In genomic region chr13:84058251-84058650, GRCm38 (mm10) we compare ENCODE assay signal across 12 mouse cellular contexts.
DNase-seq lines count a peak whose midpoint lies in the region; ATAC-seq and TF ChIP-seq lines count a peak whose summit lies in the region.
"Had no signal": no experiment of that assay in that cellular context is flagged by ENCODE, and none has a peak within 500 bp of the region (broad histone marks: within the 10 kb centered on the region; RNA-seq: fewer than 3 reads in every experiment).

No protein-coding gene starts in this region.

- H3K4me2 ChIP-seq in kidney, embryonic 16.5 days (replicated peaks; ENCODE audit: low read depth, low read length): no peak overlapping the region
- peak overlapping the region; percentile 54 for H3K4me2 ChIP-seq in forebrain, embryonic 13.5 days
- H3K4me2 ChIP-seq in hindbrain, embryonic 16.5 days (ENCODE audit: low read length): peak overlapping the region; percentile 34
- peak overlapping the region; percentile 69 for H3K4me2 ChIP-seq in neural tube, embryonic 13.5 days

- no peak overlapping the region for H3K9ac ChIP-seq in kidney, embryonic 16.5 days (replicated peaks; ENCODE audit: low read length)
- H3K9ac ChIP-seq in forebrain, embryonic 13.5 days: peak overlapping the region; percentile 70
- peak overlapping the region; percentile 46 for H3K9ac ChIP-seq in hindbrain, embryonic 16.5 days (ENCODE audit: low read depth, low read length)
- H3K9ac ChIP-seq in neural tube, embryonic 13.5 days: peak overlapping the region; percentile 74
- H3K9ac ChIP-seq: liver, embryonic 14.5 days had no signal

- H3K4me1 ChIP-seq in kidney, embryonic 16.5 days (ENCODE audit: insufficient read depth, low read length): peaks cover 17% of the 10 kb centered on the region
- H3K4me1 ChIP-seq in forebrain, embryonic 13.5 days: peaks cover 67% of the 10 kb centered on the region
- peaks cover 22% of the 10 kb centered on the region for H3K4me1 ChIP-seq in hindbrain, embryonic 16.5 days (ENCODE audit: control insufficient read depth, insufficient read depth, low read depth, low read length)
- peaks cover 54% of the 10 kb centered on the region for H3K4me1 ChIP-seq in neural tube, embryonic 13.5 days (replicated peaks)
- no peaks in the 10 kb centered on the region for H3K4me1 ChIP-seq in kidney, adult 2 months (ENCODE audit: control insufficient read depth, insufficient read depth, low read length)

- no peak for TF ChIP-seq CTCF in kidney, adult 2 months (conservative IDR thresholded peaks at IDR 0.05; ENCODE audit: insufficient read depth, insufficient read length, low read depth, low read length)

- no peak for DNase-seq in kidney, adult 8-10 months
- no peak for DNase-seq in thymus, adult 18-20 months
- no peak for DNase-seq in adrenal gland, adult 2 months
- DNase-seq in kidney, adult 2 months: no peak
- DNase-seq: heart, postnatal 4 days had no signal

- no peaks in the 10 kb centered on the region for H3K36me3 ChIP-seq in kidney, embryonic 16.5 days (ENCODE audit: insufficient read depth, low read length)
- no peaks in the 10 kb centered on the region for H3K36me3 ChIP-seq in forebrain, embryonic 13.5 days (ENCODE audit: poor library complexity, severe bottlenecking)
- no peaks in the 10 kb centered on the region for H3K36me3 ChIP-seq in hindbrain, embryonic 16.5 days (ENCODE audit: control insufficient read depth, insufficient read depth, low read length)
- no peaks in the 10 kb centered on the region for H3K36me3 ChIP-seq in neural tube, embryonic 13.5 days
- no peaks in the 10 kb centered on the region for H3K36me3 ChIP-seq in kidney, adult 2 months (ENCODE audit: control insufficient read depth, insufficient read depth, low read length)
- H3K36me3 ChIP-seq: G1E; limb, embryonic 10.5 days had no signal

- H3K27ac ChIP-seq in kidney, embryonic 16.5 days (ENCODE audit: low read length): peak overlapping the region; percentile 47; the same call in 1 of the 2 replicates
- H3K27ac ChIP-seq in forebrain, embryonic 13.5 days: peak overlapping the region; percentile 99
- peak overlapping the region; percentile 82 for H3K27ac ChIP-seq in hindbrain, embryonic 16.5 days (ENCODE audit: low read depth, low read length)
- peak overlapping the region; percentile 99 for H3K27ac ChIP-seq in neural tube, embryonic 13.5 days (replicated peaks)
- H3K27ac ChIP-seq in kidney, adult 2 months (ENCODE audit: insufficient read depth, low read depth, low read length): no peak overlapping the region
- H3K27ac ChIP-seq: liver, embryonic 14.5 days had no signal

- 69% methylated on average over 3 of the region's 3 CpGs for WGBS in kidney, embryonic 16.5 days
- 19% methylated on average over 3 of the region's 3 CpGs for WGBS in forebrain, embryonic 13.5 days
- WGBS in hindbrain, embryonic 16.5 days: 26% methylated on average over 3 of the region's 3 CpGs
- 33% methylated on average over 3 of the region's 3 CpGs for WGBS in neural tube, embryonic 13.5 days
- WGBS in kidney, adult 2 months: 69% methylated on average over 3 of the region's 3 CpGs

- ATAC-seq in kidney, embryonic 16.5 days (ENCODE audit: low FRiP score, low TSS enrichment): no peak
- ATAC-seq in forebrain, embryonic 13.5 days: no peak
- ATAC-seq in hindbrain, embryonic 16.5 days: no peak
- no peak for ATAC-seq in neural tube, embryonic 13.5 days (ENCODE audit: low read depth)

- H3K9me3 ChIP-seq in kidney, embryonic 16.5 days (ENCODE audit: low read length): no peaks in the 10 kb centered on the region
- H3K9me3 ChIP-seq in forebrain, embryonic 13.5 days (replicated peaks): no peaks in the 10 kb centered on the region
- no peaks in the 10 kb centered on the region for H3K9me3 ChIP-seq in hindbrain, embryonic 16.5 days (ENCODE audit: control insufficient read depth, low read length)
- H3K9me3 ChIP-seq in neural tube, embryonic 13.5 days: no peaks in the 10 kb centered on the region
- H3K9me3 ChIP-seq: G1E; limb, embryonic 10.5 days had no signal

- H3K27me3 ChIP-seq in kidney, embryonic 16.5 days (ENCODE audit: insufficient read depth, low read length): no peaks in the 10 kb centered on the region
- no peaks in the 10 kb centered on the region for H3K27me3 ChIP-seq in forebrain, embryonic 13.5 days
- no peaks in the 10 kb centered on the region for H3K27me3 ChIP-seq in hindbrain, embryonic 16.5 days (replicated peaks; ENCODE audit: control insufficient read depth, insufficient read depth, low read length)
- H3K27me3 ChIP-seq in neural tube, embryonic 13.5 days: no peaks in the 10 kb centered on the region
- no peaks in the 10 kb centered on the region for H3K27me3 ChIP-seq in kidney, adult 2 months (replicated peaks; ENCODE audit: control insufficient read depth, insufficient read depth, low read length)

- no peak for TF ChIP-seq POLR2A in kidney, adult 2 months (IDR thresholded peaks at IDR 0.05; ENCODE audit: low read depth, low read length)

- H3K4me3 ChIP-seq in kidney, embryonic 16.5 days (ENCODE audit: low read length): no peak overlapping the region
- peak overlapping the region; percentile 17; the same call in 1 of the 2 replicates for H3K4me3 ChIP-seq in forebrain, embryonic 13.5 days
- no peak overlapping the region for H3K4me3 ChIP-seq in hindbrain, embryonic 16.5 days (ENCODE audit: low read length)
- peak overlapping the region; percentile 29 for H3K4me3 ChIP-seq in neural tube, embryonic 13.5 days
- no peak overlapping the region for H3K4me3 ChIP-seq in kidney, adult 2 months (ENCODE audit: insufficient read depth, low read depth, low read length)

Comparison
In these comparisons a context has a peak if more than half of its experiments do, and no peak if none do; other contexts are left out.
1. H3K4me3 ChIP-seq: peak in forebrain, embryonic 13.5 days (single experiment) and neural tube, embryonic 13.5 days (single experiment); none in kidney, embryonic 16.5 days (single experiment), hindbrain, embryonic 16.5 days (single experiment) and kidney, adult 2 months (single experiment).